Mouse (Mus musculus) liver, embryonic 13.5 days (tissue): ENCODE measurements at regions not wholly inside any gene's neighbourhood (a gene's known extent, or its start where the extent isn't known, plus 50 kb on each side); places are given as distances from the start of the nearest gene placed in this dataset.

Experiments used
- ATAC-seq: fragments of 200-750 bp; cut with Nextera tagmentation; 2 replicates; pipeline ENCODE4 v1.8.0; 2017; ENCODE audit warnings: low read depth, mild to moderate bottlenecking, moderate number of reproducible peaks, moderate library complexity
- DNase-seq: peaks from one replicate; pipeline ENCODE4 v3.0.0; 2022
- H3K27ac ChIP-seq: fragments of 300-500 bp; sonication (generic); 2 replicates; pipeline ENCODE4 v1.5.1; 2015; ENCODE audit warnings: moderate library complexity, mild to moderate bottlenecking, inconsistent platforms
- H3K27me3 ChIP-seq: fragments of 300-500 bp; sonication (generic); 2 replicates; pipeline ENCODE4 v1.6.1; 2015; ENCODE audit warnings: mild to moderate bottlenecking, inconsistent platforms
- H3K36me3 ChIP-seq: fragments of 300-500 bp; sonication (generic); 2 replicates; pipeline ENCODE4 v1.6.1; 2015; ENCODE audit warnings: mild to moderate bottlenecking, inconsistent platforms
- H3K4me1 ChIP-seq: fragments of 300-500 bp; sonication (generic); replicated peaks from 2 replicates; pipeline ENCODE4 v1.6.1; 2015; ENCODE audit warnings: inconsistent platforms
- H3K4me2 ChIP-seq: fragments of 300-500 bp; sonication (generic); 2 replicates; pipeline ENCODE4 v1.6.1; 2015; ENCODE audit warnings: inconsistent platforms, mild to moderate bottlenecking, moderate library complexity
- H3K4me3 ChIP-seq: fragments of 300-500 bp; sonication (generic); replicated peaks from 2 replicates; pipeline ENCODE4 v1.5.1; 2015; ENCODE audit warnings: mild to moderate bottlenecking, inconsistent platforms
- H3K9ac ChIP-seq: fragments of 300-500 bp; sonication (generic); 2 replicates; pipeline ENCODE4 v1.6.1; 2015; ENCODE audit warnings: mild to moderate bottlenecking, inconsistent platforms
- H3K9me3 ChIP-seq: fragments of 300-500 bp; sonication (generic); replicated peaks from 2 replicates; pipeline ENCODE4 v1.6.1; 2016; ENCODE audit warnings: inconsistent platforms
- WGBS: fragments of 180-500 bp; shearing (Covaris S2); methylation state at CpG from one replicate; pipeline ENCODE4 v1.1.7; 2015; ENCODE audit not compliant: insufficient replicate concordance; 5-methylcytosine and 5-hydroxymethylcytosine counted together

DNA sequence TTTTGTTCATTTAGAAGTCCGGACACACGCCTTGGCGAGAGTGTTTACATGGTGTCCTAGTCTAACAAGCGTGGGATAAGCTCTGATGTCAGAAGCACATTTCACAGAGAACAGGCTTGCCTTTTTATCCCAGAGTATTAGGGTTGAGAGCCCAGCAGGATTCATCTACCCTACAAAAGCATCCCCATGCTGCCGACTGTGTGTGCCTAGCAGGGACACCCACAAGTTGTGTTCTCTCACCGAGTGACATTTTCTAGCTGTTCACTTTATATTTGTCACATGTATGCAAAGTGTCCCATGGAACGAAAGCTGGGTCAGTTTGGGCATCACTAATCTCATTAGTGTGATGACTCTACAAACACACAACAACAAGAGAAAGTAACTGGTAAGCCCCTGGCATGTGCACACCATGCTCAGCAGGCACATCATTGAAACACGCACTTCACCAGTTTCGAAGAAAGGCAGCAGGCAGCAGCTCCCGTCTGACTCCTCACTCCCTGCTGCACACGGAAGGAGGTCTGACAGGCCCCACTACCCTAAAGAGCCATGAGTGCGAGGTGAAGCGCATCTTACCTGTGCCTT, 539.8 kb upstream of the Adgrl2 start:
- no peak for DNase-seq
- WGBS, result 72% methylated on average over 13 of the region's 13 CpGs
- H3K9ac ChIP-seq, result no peak overlapping the region

GRCm38 (mm10) chr3:149526509-149526908, 536.2 kb upstream of the Adgrl2 start:
- H3K9me3 ChIP-seq, result no peaks in the 10 kb centered on the region
- H3K27ac ChIP-seq, result no peak overlapping the region
- 74% methylated on average over 3 of the region's 3 CpGs for WGBS
- H3K27me3 ChIP-seq, result no peaks in the 10 kb centered on the region
- DNase-seq (no peak), ATAC-seq (no peak)
- H3K4me2 ChIP-seq, result no peak overlapping the region
- H3K9ac ChIP-seq, result no peak overlapping the region
- no peaks in the 10 kb centered on the region for H3K36me3 ChIP-seq
- H3K4me1 ChIP-seq, result no peaks in the 10 kb centered on the region
- H3K4me3 ChIP-seq, result no peak overlapping the region

More for the DNA sequence above, 539.8 kb upstream of the Adgrl2 start:
- Histone ChIP-seq H3K9me3 (no peaks in the 10 kb centered on the region), H3K36me3 (no peaks in the 10 kb centered on the region), H3K27me3 (no peaks in the 10 kb centered on the region), H3K4me1 (no peaks in the 10 kb centered on the region), H3K4me3 (no peak overlapping the region), H3K4me2 (no peak overlapping the region), H3K27ac (no peak overlapping the region)
- no peak for ATAC-seq

GRCm38 (mm10) chr3:149519575-149519929, 529.2 kb upstream of the Adgrl2 start:
- Histone ChIP-seq H3K9me3 (no peaks in the 10 kb centered on the region), H3K9ac (no peak overlapping the region), H3K27ac (no peak overlapping the region), H3K36me3 (no peaks in the 10 kb centered on the region), H3K27me3 (peaks cover 23% of the 10 kb centered on the region), H3K4me3 (0 out of 2 replicates have a peak overlapping the region, but pooled peaks have one; percentile 12), H3K4me2 (peak overlapping the region; percentile 38), H3K4me1 (no peaks in the 10 kb centered on the region)
- DNase-seq (no peak), ATAC-seq (no peak)
- WGBS, result 35% methylated on average over 15 of the region's 15 CpGs

- no peaks in the 10 kb centered on the region for H3K36me3 ChIP-seq
- DNase-seq, result no peak
- no peaks in the 10 kb centered on the region for H3K4me1 ChIP-seq
- H3K9ac ChIP-seq, result no peak overlapping the region
- 9% methylated on average over 27 of the region's 27 CpGs for whole genome bisulfite sequencing
- H3K27ac ChIP-seq, result no peak overlapping the region
- 0 out of 2 replicates have a peak overlapping the region, but pooled peaks have one; percentile 12 for H3K4me3 ChIP-seq
- H3K27me3 ChIP-seq, result peaks cover 23% of the 10 kb centered on the region
- H3K4me2 ChIP-seq, result peak overlapping the region; percentile 38
- no peak for ATAC-seq
- no peaks in the 10 kb centered on the region for H3K9me3 ChIP-seq
These were observed 528.7 kb upstream of the Adgrl2 start for GRCm38 (mm10) chr3:149518928-149519574.

- H3K4me2 ChIP-seq, result no peak overlapping the region
- H3K36me3 ChIP-seq, result no peaks in the 10 kb centered on the region
- WGBS, result 79% methylated on average over 11 of the region's 11 CpGs
- peaks cover 23% of the 10 kb centered on the region for H3K27me3 ChIP-seq
- no peak overlapping the region for H3K27ac ChIP-seq
- H3K4me3 ChIP-seq, result no peak overlapping the region
- no peak for DNase-seq
- no peaks in the 10 kb centered on the region for H3K4me1 ChIP-seq
- H3K9ac ChIP-seq, result no peak overlapping the region
- ATAC-seq, result no peak
- H3K9me3 ChIP-seq, result no peaks in the 10 kb centered on the region
These were observed 527.2 kb upstream of the Adgrl2 start for GRCm38 (mm10) chr3:149517537-149517936.

DNA sequence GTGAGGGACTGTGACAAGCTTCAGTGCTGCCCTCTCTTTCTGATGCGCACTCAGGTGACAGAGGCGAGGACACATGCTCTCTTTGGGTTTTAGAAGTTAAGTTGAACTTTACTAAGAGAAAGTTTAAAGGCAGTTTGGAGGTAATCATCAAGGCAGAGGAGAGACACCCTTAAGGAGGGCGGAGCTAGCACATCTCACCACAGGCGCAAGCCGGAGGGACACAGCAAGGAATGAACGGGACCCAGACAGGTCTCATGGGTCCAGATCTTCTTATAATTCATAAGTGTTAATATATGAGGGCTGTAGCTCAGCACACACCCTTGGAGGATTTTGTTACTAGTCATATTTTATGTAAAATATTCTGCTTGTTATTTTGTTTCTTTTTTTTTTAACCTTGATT, 518.8 kb upstream of the Adgrl2 start:
- no peak for ATAC-seq
- no peak overlapping the region for H3K4me3 ChIP-seq
- 68% methylated on average over 6 of the region's 6 CpGs for WGBS

GRCm38 (mm10) chr3:149508671-149509070, 518.3 kb upstream of the Adgrl2 start:
- H3K36me3 ChIP-seq, result no peaks in the 10 kb centered on the region
- H3K27me3 ChIP-seq, result no peaks in the 10 kb centered on the region
- H3K4me3 ChIP-seq, result no peak overlapping the region
- DNase-seq (no peak), ATAC-seq (no peak)
- WGBS, result 83% methylated on average over 10 of the region's 10 CpGs
- no peak overlapping the region for H3K4me2 ChIP-seq
- no peak overlapping the region for H3K9ac ChIP-seq
- H3K4me1 ChIP-seq, result no peaks in the 10 kb centered on the region
- no peaks in the 10 kb centered on the region for H3K9me3 ChIP-seq
- no peak overlapping the region for H3K27ac ChIP-seq

More for the DNA sequence above, 518.8 kb upstream of the Adgrl2 start:
- no peaks in the 10 kb centered on the region for H3K36me3 ChIP-seq
- DNase-seq, result no peak
- H3K27ac ChIP-seq, result no peak overlapping the region
- no peak overlapping the region for H3K9ac ChIP-seq
- H3K27me3 ChIP-seq, result no peaks in the 10 kb centered on the region
- no peaks in the 10 kb centered on the region for H3K4me1 ChIP-seq
- H3K9me3 ChIP-seq, result no peaks in the 10 kb centered on the region
- H3K4me2 ChIP-seq, result no peak overlapping the region

DNA sequence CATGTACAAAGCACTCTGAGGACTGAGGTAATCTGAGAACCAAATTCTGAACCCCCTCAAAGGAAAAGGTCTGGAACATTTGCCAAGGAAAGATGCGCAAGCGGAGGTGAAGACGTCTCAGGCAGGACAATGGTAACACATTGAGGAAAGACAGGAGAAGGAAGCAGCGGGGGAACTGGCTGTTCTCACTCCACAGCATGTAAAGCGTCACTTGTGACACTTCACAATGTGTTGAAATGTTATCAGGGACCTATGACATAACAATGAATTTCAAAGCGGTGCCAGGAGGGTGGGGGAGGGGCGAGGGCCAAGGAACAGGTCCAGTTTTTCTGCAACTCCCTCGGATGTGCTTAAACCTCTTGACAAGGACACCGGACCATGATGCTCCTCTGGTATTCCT, 515.3 kb upstream of the Adgrl2 start:
- no peak overlapping the region for H3K27ac ChIP-seq
- H3K36me3 ChIP-seq, result no peaks in the 10 kb centered on the region
- H3K4me3 ChIP-seq, result no peak overlapping the region
- no peaks in the 10 kb centered on the region for H3K27me3 ChIP-seq
- no peak overlapping the region for H3K4me2 ChIP-seq
- no peaks in the 10 kb centered on the region for H3K9me3 ChIP-seq
- no peaks in the 10 kb centered on the region for H3K4me1 ChIP-seq
- 53% methylated on average over 9 of the region's 9 CpGs for WGBS
- ATAC-seq, result no peak
- no peak for DNase-seq
- H3K9ac ChIP-seq, result no peak overlapping the region

GRCm38 (mm10) chr3:149503992-149504391, 513.6 kb upstream of the Adgrl2 start:
- 62% methylated on average over 2 of the region's 2 CpGs for WGBS
- DNase-seq, result no peak
- H3K9ac ChIP-seq, result no peak overlapping the region
- H3K27ac ChIP-seq, result no peak overlapping the region
- H3K4me3 ChIP-seq, result no peak overlapping the region
- H3K9me3 ChIP-seq, result no peaks in the 10 kb centered on the region
- no peaks in the 10 kb centered on the region for H3K4me1 ChIP-seq
- no peak overlapping the region for H3K4me2 ChIP-seq
- no peaks in the 10 kb centered on the region for H3K27me3 ChIP-seq
- no peak for ATAC-seq
- no peaks in the 10 kb centered on the region for H3K36me3 ChIP-seq

- no peaks in the 10 kb centered on the region for H3K36me3 ChIP-seq
- H3K4me3 ChIP-seq, result no peak overlapping the region
- no peak for DNase-seq
- WGBS, result 46% methylated on average over 3 of the region's 3 CpGs
- no peaks in the 10 kb centered on the region for H3K27me3 ChIP-seq
- no peak overlapping the region for H3K27ac ChIP-seq
- H3K4me2 ChIP-seq, result no peak overlapping the region
- H3K4me1 ChIP-seq, result no peaks in the 10 kb centered on the region
- no peaks in the 10 kb centered on the region for H3K9me3 ChIP-seq
- peak; percentile 58 for ATAC-seq
- H3K9ac ChIP-seq, result no peak overlapping the region
These were observed 509.8 kb upstream of the Adgrl2 start for GRCm38 (mm10) chr3:149500130-149500529.

DNA sequence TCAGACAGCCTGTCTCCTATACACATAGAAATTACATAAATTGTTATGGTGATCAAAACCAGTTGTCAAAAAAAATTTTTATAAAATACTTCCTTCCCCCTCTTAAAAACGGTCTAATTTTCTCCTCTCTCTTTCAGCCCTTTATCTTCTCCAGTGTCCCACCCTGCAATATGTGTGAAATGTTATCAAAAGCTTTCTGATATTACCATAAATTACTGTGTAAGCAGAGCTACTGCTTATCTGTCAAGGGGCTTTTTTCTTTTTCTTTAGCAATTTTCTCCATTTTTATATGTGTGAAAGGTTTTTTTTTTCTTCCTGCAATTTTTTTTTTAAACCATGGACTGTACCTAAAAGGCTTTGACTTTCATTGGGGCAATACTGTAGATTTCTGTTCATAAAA, 508.4 kb upstream of the Adgrl2 start:
- H3K36me3 ChIP-seq, result no peaks in the 10 kb centered on the region
- ATAC-seq (no peak), DNase-seq (no peak)
- H3K9ac ChIP-seq, result no peak overlapping the region
- no peak overlapping the region for H3K4me3 ChIP-seq
- H3K9me3 ChIP-seq, result no peaks in the 10 kb centered on the region
- WGBS, result 27% methylated on average over 1 of the region's 1 CpGs
- no peaks in the 10 kb centered on the region for H3K27me3 ChIP-seq
- no peak overlapping the region for H3K4me2 ChIP-seq
- H3K27ac ChIP-seq, result no peak overlapping the region
- H3K4me1 ChIP-seq, result no peaks in the 10 kb centered on the region

DNA sequence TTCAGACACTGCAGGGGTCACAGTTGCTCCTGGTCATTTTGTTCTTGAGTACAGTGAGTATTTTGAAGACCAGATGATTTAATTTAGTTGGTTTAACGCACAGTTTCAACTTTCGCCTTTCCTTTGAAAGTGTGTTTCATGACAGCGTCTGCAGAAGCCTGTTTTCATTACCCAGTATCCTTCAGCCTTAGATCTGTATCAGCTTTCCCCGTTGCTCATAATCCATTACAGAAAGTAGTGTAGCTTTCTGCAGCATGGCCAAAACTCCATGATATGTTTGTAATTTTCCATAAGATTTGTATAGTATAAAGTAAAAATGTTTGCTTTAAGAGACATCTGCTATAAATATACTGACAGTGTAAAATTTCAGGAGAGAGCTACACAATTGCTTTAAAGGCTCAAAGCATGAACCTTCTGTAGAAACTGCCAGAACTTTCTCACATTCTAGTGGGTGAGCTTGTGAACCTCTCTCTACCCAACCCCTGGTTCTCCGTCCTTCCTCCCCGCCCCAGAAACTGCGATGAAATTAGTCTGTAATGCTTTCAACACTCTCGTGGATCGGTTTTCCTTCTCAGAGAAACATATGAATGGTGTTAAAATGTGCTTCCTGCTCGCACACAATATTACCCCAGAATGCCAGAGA, 506.6 kb upstream of the Adgrl2 start:
- 61% methylated on average over 10 of the region's 10 CpGs for WGBS
- no peak for DNase-seq
- Histone ChIP-seq H3K9me3 (no peaks in the 10 kb centered on the region), H3K4me2 (no peak overlapping the region), H3K4me1 (no peaks in the 10 kb centered on the region), H3K27me3 (no peaks in the 10 kb centered on the region), H3K4me3 (no peak overlapping the region), H3K27ac (no peak overlapping the region), H3K9ac (no peak overlapping the region), H3K36me3 (no peaks in the 10 kb centered on the region)
- ATAC-seq, result no peak
